In genomic region chr15:80088637-80089036, GRCm38 (mm10) we compare ENCODE assay signal across 9 mouse cellular contexts. TPM values are rescaled to one million over a fixed set of nuclear protein-coding genes. Genes with fewer than 3 reads are reported as not detected.
DNase-seq lines count a peak whose midpoint lies in the region; ATAC-seq and TF ChIP-seq lines count a peak whose summit lies in the region.
"Had no signal": no experiment of that assay in that cellular context is flagged by ENCODE, and none has a peak within 500 bp of the region (broad histone marks: within the 10 kb centered on the region; RNA-seq: fewer than 3 reads in every experiment).

No protein-coding gene starts in this region.

- no peaks in the 10 kb centered on the region for H3K4me1 ChIP-seq in kidney, adult 2 months (ENCODE audit: control insufficient read depth, insufficient read depth, low read length)
- no peaks in the 10 kb centered on the region; the same call in 1 of the 2 replicates for H3K4me1 ChIP-seq in kidney, embryonic 14.5 days (ENCODE audit: control insufficient read depth, insufficient read depth, low read length)
- H3K4me1 ChIP-seq in forebrain, embryonic 12.5 days, result peaks cover 15% of the 10 kb centered on the region
- H3K4me1 ChIP-seq in hindbrain, postnatal 0 days (ENCODE audit: insufficient read depth, low read length), result no peaks in the 10 kb centered on the region
- H3K4me1 ChIP-seq in testis, adult 2 months (ENCODE audit: control insufficient read depth, insufficient read depth, low read length), result peaks cover 11% of the 10 kb centered on the region

- intact Hi-C loops in left cerebral cortex, postnatal 4 days (cut with DNase I), result no loop called here

- 32% methylated on average over 4 of the region's 4 CpGs for WGBS in kidney, adult 2 months
- 34% methylated on average over 4 of the region's 4 CpGs for WGBS in kidney, embryonic 14.5 days
- 30% methylated on average over 4 of the region's 4 CpGs for WGBS in forebrain, embryonic 12.5 days
- 35% methylated on average over 4 of the region's 4 CpGs for WGBS in hindbrain, postnatal 0 days

- H3K9me3 ChIP-seq in kidney, embryonic 14.5 days (ENCODE audit: control insufficient read depth, low read length), result no peaks in the 10 kb centered on the region
- no peaks in the 10 kb centered on the region for H3K9me3 ChIP-seq in forebrain, embryonic 12.5 days
- no peaks in the 10 kb centered on the region for H3K9me3 ChIP-seq in hindbrain, postnatal 0 days (ENCODE audit: low read length)

- ATAC-seq in kidney, embryonic 14.5 days (ENCODE audit: low FRiP score, low TSS enrichment), result no peak
- 0 out of 2 replicates have a peak, but pooled peaks have one; percentile 30 for ATAC-seq in forebrain, embryonic 12.5 days (ENCODE audit: low FRiP score)
- ATAC-seq in hindbrain, postnatal 0 days, result no peak

- DNase-seq in kidney, adult 2 months, result peak; percentile 96
- DNase-seq in brain, embryonic 14.5 days (ENCODE audit: low read depth), result peak; percentile 97
- peak; percentile 97 for DNase-seq in hindbrain, postnatal 0 days (ENCODE audit: low spot score)
- DNase-seq in left cerebral cortex, postnatal 4 days, result peak; percentile 97
- DNase-seq in natural killer cell, adult 2 months (ENCODE audit: low spot score in 2 of 2), result peak; percentile 88 to 94

- H3K9ac ChIP-seq in kidney, embryonic 14.5 days (ENCODE audit: low read depth, low read length), result no peak overlapping the region
- H3K9ac ChIP-seq in forebrain, embryonic 12.5 days, result no peak overlapping the region
- H3K9ac ChIP-seq in hindbrain, postnatal 0 days (replicated peaks; ENCODE audit: low read length), result no peak overlapping the region

- H3K27ac ChIP-seq in kidney, adult 2 months (ENCODE audit: insufficient read depth, low read depth, low read length), result no peak overlapping the region
- no peak overlapping the region for H3K27ac ChIP-seq in kidney, embryonic 14.5 days (ENCODE audit: low read depth, low read length)
- H3K27ac ChIP-seq in forebrain, embryonic 12.5 days, result no peak overlapping the region
- no peak overlapping the region for H3K27ac ChIP-seq in hindbrain, postnatal 0 days
- no peak overlapping the region for H3K27ac ChIP-seq in testis, adult 2 months (ENCODE audit: control insufficient read depth, insufficient read depth, low read depth, low read length)

- peak; percentile 90 for TF ChIP-seq CTCF in kidney, adult 2 months (conservative IDR thresholded peaks at IDR 0.05; ENCODE audit: insufficient read depth, insufficient read length, low read depth, low read length)
- TF ChIP-seq CTCF in brain, embryonic 14.5 days (IDR thresholded peaks at IDR 0.05; ENCODE audit: borderline replicate concordance, extremely low read depth, insufficient read depth, insufficient read length), result peak; percentile 89
- peak; percentile 91 for TF ChIP-seq CTCF in hindbrain, postnatal 0 days (IDR thresholded peaks at IDR 0.05; ENCODE audit: low read depth)
- TF ChIP-seq CTCF in testis, adult 2 months (IDR thresholded peaks at IDR 0.05; ENCODE audit: control insufficient read depth, insufficient read depth, insufficient replicate concordance, low read depth, low read length), result peak; percentile 76; the same call in 1 of the 2 replicates

- no peak for TF ChIP-seq POLR2A in kidney, adult 2 months (IDR thresholded peaks at IDR 0.05; ENCODE audit: low read depth, low read length)
- TF ChIP-seq POLR2A in brain, embryonic 14.5 days (IDR thresholded peaks at IDR 0.05; ENCODE audit: borderline replicate concordance, extremely low read depth, insufficient read depth, insufficient read length, poor library complexity, severe bottlenecking), result no peak
- no peak for TF ChIP-seq POLR2A in testis, adult 2 months (IDR thresholded peaks at IDR 0.05; ENCODE audit: control insufficient read depth, low read depth, low read length)

- H3K4me2 ChIP-seq in kidney, embryonic 14.5 days (replicated peaks; ENCODE audit: low read depth, low read length), result no peak overlapping the region
- no peak overlapping the region for H3K4me2 ChIP-seq in forebrain, embryonic 12.5 days
- no peak overlapping the region for H3K4me2 ChIP-seq in hindbrain, postnatal 0 days (ENCODE audit: low read depth, low read length)

- no peak overlapping the region for H3K4me3 ChIP-seq in kidney, adult 2 months (ENCODE audit: insufficient read depth, low read depth, low read length)
- no peak overlapping the region for H3K4me3 ChIP-seq in kidney, embryonic 14.5 days (ENCODE audit: low read length)
- no peak overlapping the region for H3K4me3 ChIP-seq in forebrain, embryonic 12.5 days (replicated peaks)
- H3K4me3 ChIP-seq in hindbrain, postnatal 0 days (ENCODE audit: low read length), result no peak overlapping the region
- H3K4me3 ChIP-seq in testis, adult 2 months (ENCODE audit: control insufficient read depth, low read depth, low read length), result no peak overlapping the region
- H3K4me3 ChIP-seq: erythroblast, embryonic 14.5 days had no signal

- H3K27me3 ChIP-seq in kidney, adult 2 months (replicated peaks; ENCODE audit: control insufficient read depth, insufficient read depth, low read length), result no peaks in the 10 kb centered on the region
- peaks cover 39% of the 10 kb centered on the region for H3K27me3 ChIP-seq in kidney, embryonic 14.5 days (ENCODE audit: control insufficient read depth, insufficient read depth, low read length)
- H3K27me3 ChIP-seq in forebrain, embryonic 12.5 days, result peaks cover 24% of the 10 kb centered on the region
- no peaks in the 10 kb centered on the region for H3K27me3 ChIP-seq in hindbrain, postnatal 0 days (ENCODE audit: insufficient read depth, low read length)
- H3K27me3 ChIP-seq in testis, adult 2 months (ENCODE audit: control insufficient read depth, insufficient read depth, low read length), result no peaks in the 10 kb centered on the region

- H3K36me3 ChIP-seq in kidney, adult 2 months (ENCODE audit: control insufficient read depth, insufficient read depth, low read length), result no peaks in the 10 kb centered on the region
- no peaks in the 10 kb centered on the region for H3K36me3 ChIP-seq in kidney, embryonic 14.5 days (ENCODE audit: control insufficient read depth, insufficient read depth, low read length)
- no peaks in the 10 kb centered on the region for H3K36me3 ChIP-seq in forebrain, embryonic 12.5 days (replicated peaks)
- no peaks in the 10 kb centered on the region for H3K36me3 ChIP-seq in hindbrain, postnatal 0 days (ENCODE audit: insufficient read depth, low read length)
- no peaks in the 10 kb centered on the region for H3K36me3 ChIP-seq in testis, adult 2 months (ENCODE audit: control insufficient read depth, insufficient read depth, low read length)

RNA-seq across cellular contexts. Expression of gene Syngr1, which starts 2.5 kb away (rescaled TPM):
- polyA plus RNA-seq in kidney, adult 2 months (2012; rRNA removed), result 94.8 and 106 TPM in 2 replicates
- polyA plus RNA-seq in kidney, embryonic 14.5 days (2014; fragmentation: Nextera tagmentation; extraction: Ambion mirVana), result 9.5 and 11.9 TPM in 2 replicates
- polyA plus RNA-seq in brain, embryonic 14.5 days (2012; rRNA removed), result 64.7 and 75.5 TPM in 2 replicates
- 12.1 and 13.9 TPM in 2 replicates for polyA plus RNA-seq in forebrain, embryonic 12.5 days (2016; fragmentation: Nextera tagmentation; extraction: Ambion mirVana)
- total RNA-seq in hindbrain, postnatal 0 days (2014; rRNA removed), result 155 and 157 TPM in 2 replicates
- polyA plus RNA-seq in hindbrain, postnatal 0 days (2015; fragmentation: Nextera tagmentation; extraction: Ambion mirVana), result 73.4 and 78.6 TPM in 2 replicates
- total RNA-seq in left cerebral cortex, postnatal 4 days (2021), result 100 to 1,000 TPM; 175 to 191 TPM
- polyA plus RNA-seq in testis, adult 2 months (2012; rRNA removed), result 7.9 and 8.5 TPM in 2 replicates

RNA-seq across cellular contexts. Expression of gene Rpl3, which starts 3.0 kb away (rescaled TPM):
- polyA plus RNA-seq in kidney, adult 2 months (2012; rRNA removed), result 511 and 689 TPM in 2 replicates
- 1,350 and 1,409 TPM in 2 replicates for polyA plus RNA-seq in kidney, embryonic 14.5 days (2014; fragmentation: Nextera tagmentation; extraction: Ambion mirVana)
- polyA plus RNA-seq in brain, embryonic 14.5 days (2012; rRNA removed), result 770 and 873 TPM in 2 replicates
- 659 and 694 TPM in 2 replicates for polyA plus RNA-seq in forebrain, embryonic 12.5 days (2016; fragmentation: Nextera tagmentation; extraction: Ambion mirVana)
- 599 and 600 TPM in 2 replicates for total RNA-seq in hindbrain, postnatal 0 days (2014; rRNA removed)
- polyA plus RNA-seq in hindbrain, postnatal 0 days (2015; fragmentation: Nextera tagmentation; extraction: Ambion mirVana), result 527 and 544 TPM in 2 replicates
- total RNA-seq in left cerebral cortex, postnatal 4 days (2021), result 100 to 1,000 TPM; 535 to 552 TPM
- 122 and 154 TPM in 2 replicates for polyA plus RNA-seq in testis, adult 2 months (2012; rRNA removed)

RNA-seq across cellular contexts. Expression of gene Tab1, which starts 44.3 kb away (rescaled TPM):
- polyA plus RNA-seq in kidney, adult 2 months (2012; rRNA removed), result 26.7 and 28.5 TPM in 2 replicates
- 25.3 and 35.2 TPM in 2 replicates for polyA plus RNA-seq in kidney, embryonic 14.5 days (2014; fragmentation: Nextera tagmentation; extraction: Ambion mirVana)
- polyA plus RNA-seq in brain, embryonic 14.5 days (2012; rRNA removed), result 49.3 and 55.3 TPM in 2 replicates
- 40.5 and 44.0 TPM in 2 replicates for polyA plus RNA-seq in forebrain, embryonic 12.5 days (2016; fragmentation: Nextera tagmentation; extraction: Ambion mirVana)
- 55.0 and 58.6 TPM in 2 replicates for total RNA-seq in hindbrain, postnatal 0 days (2014; rRNA removed)
- polyA plus RNA-seq in hindbrain, postnatal 0 days (2015; fragmentation: Nextera tagmentation; extraction: Ambion mirVana), result 26.5 and 27.9 TPM in 2 replicates
- 10 to 100 TPM; 27.7 to 36.2 TPM for total RNA-seq in left cerebral cortex, postnatal 4 days (2021)
- 4.0 and 4.7 TPM in 2 replicates for polyA plus RNA-seq in testis, adult 2 months (2012; rRNA removed)
